Mouse (Mus musculus) limb, embryonic 14.5 days (tissue): ENCODE measurements around the gene Ano10. TPM values are rescaled to one million over a fixed set of nuclear protein-coding genes. Genes with fewer than 3 reads are reported as not detected.

ENCODE experiments used
- ATAC-seq: fragments of 200-750 bp; cut with Nextera tagmentation; 2 replicates; pipeline ENCODE4 v1.8.0; 2017; ENCODE audit warnings: low read depth, moderate number of reproducible peaks, moderate TSS enrichment; ENCODE audit not compliant: low FRiP score
- DNase-seq: peaks from one replicate; pipeline ENCODE4 v3.0.0-alpha.2; 2015; ENCODE audit warnings: low spot score
- H3K27ac ChIP-seq: fragments of 300-500 bp; sonication (generic); replicated peaks from 2 replicates; pipeline ENCODE4 v1.5.1; 2014; ENCODE audit warnings: low read depth, mild to moderate bottlenecking, low read length, moderate library complexity, mixed read lengths
- H3K27me3 ChIP-seq: fragments of 300-500 bp; sonication (generic); 2 replicates; pipeline ENCODE4 v1.6.1; 2014; ENCODE audit warnings: low read length, mixed read lengths; ENCODE audit not compliant: control insufficient read depth, insufficient read depth
- H3K36me3 ChIP-seq: fragments of 300-500 bp; sonication (generic); 2 replicates; pipeline ENCODE4 v1.6.1; 2014; ENCODE audit warnings: mild to moderate bottlenecking, low read length, moderate library complexity, mixed read lengths; ENCODE audit not compliant: control insufficient read depth, insufficient read depth
- H3K4me1 ChIP-seq: fragments of 300-500 bp; sonication (generic); 2 replicates; pipeline ENCODE4 v1.6.1; 2014; ENCODE audit warnings: antibody characterized with exemption, low read length, mixed read lengths; ENCODE audit not compliant: control insufficient read depth, insufficient read depth
- H3K4me2 ChIP-seq: fragments of 300-500 bp; sonication (generic); replicated peaks from 2 replicates; pipeline ENCODE4 v1.6.1; 2014; ENCODE audit warnings: low read depth, mild to moderate bottlenecking, low read length, moderate library complexity; ENCODE audit not compliant: severe bottlenecking
- H3K4me3 ChIP-seq: fragments of 300-500 bp; sonication (generic); replicated peaks from 2 replicates; pipeline ENCODE4 v1.5.1; 2014; ENCODE audit warnings: low read length
- H3K9ac ChIP-seq: fragments of 300-500 bp; sonication (generic); 2 replicates; pipeline ENCODE4 v1.6.1; 2014; ENCODE audit warnings: mild to moderate bottlenecking, low read depth, low read length, moderate library complexity; ENCODE audit not compliant: severe bottlenecking
- H3K9me3 ChIP-seq: fragments of 300-500 bp; sonication (generic); 2 replicates; pipeline ENCODE4 v1.6.1; 2016; ENCODE audit warnings: low read length; ENCODE audit not compliant: control insufficient read depth
- POLR2A ChIP-seq: fragments of 200-500 bp; IDR thresholded peaks from 2 replicates; pipeline ENCODE4 v1.8.0; 2012; ENCODE audit warnings: inconsistent platforms, mild to moderate bottlenecking, moderate library complexity, borderline replicate concordance; ENCODE audit not compliant: insufficient read depth, insufficient read length; ENCODE audit errors: extremely low read depth
- WGBS: fragments of 180-500 bp; shearing (Covaris S2); extraction: QIAGEN DNeasy Blood & Tissue Kit; methylation state at CpG from one replicate; pipeline ENCODE4 v1.1.7; 2014; 5-methylcytosine and 5-hydroxymethylcytosine counted together
- polyA plus RNA-seq, 2 experiments: library from polyadenylated mRNA; depleted of rRNA in 1 of 2; stranded (reverse) in 1 of 2; unstranded in 1 of 2; fragments of >200 nt; fragmentation: Nextera tagmentation in 1 of 2; extraction: Ambion mirVana in 1 of 2; gene quantifications; 2 replicates each; pipeline versions ENCODE4 v1.2.1 to v1.2.3; 2012 to 2014

Gene Ano10
- polyA plus RNA-seq (2012; rRNA removed): 34.4 and 43.5 TPM in 2 replicates
- 46.5 and 49.4 TPM in 2 replicates for polyA plus RNA-seq (2014; fragmentation: Nextera tagmentation; extraction: Ambion mirVana)

- H3K4me3 ChIP-seq: peak within 1 kb of the TSS; percentile 81
- peak within 1 kb of the TSS; percentile 53 for H3K4me2 ChIP-seq
- H3K27me3 ChIP-seq: no peaks in the 10 kb centered on the region
- ATAC-seq (peak; percentile 95), DNase-seq (peak; percentile 98)
- H3K9ac ChIP-seq: peak within 1 kb of the TSS; percentile 85
- no peaks in the 10 kb centered on the region for H3K36me3 ChIP-seq
- TF ChIP-seq POLR2A: peak; percentile 67; the same call in 1 of the 2 replicates
- 0% methylated on average over 35 of the region's 51 CpGs for whole genome bisulfite sequencing
- H3K4me1 ChIP-seq: peaks cover 6% of the 10 kb centered on the region; the same call in 1 of the 2 replicates
- H3K27ac ChIP-seq: peak within 1 kb of the TSS; percentile 63
- H3K9me3 ChIP-seq: no peaks in the 10 kb centered on the region
Measured at GRCm38 (mm10) chr9:122294242-122294881, at the start of gene Ano10. Gene Ano10, minus strand, starts transcription at chr9:122294423.

GRCm38 (mm10) chr9:122343399-122343798, 49.2 kb upstream of the Ano10 start:
- WGBS: 80% methylated on average over 7 of the region's 7 CpGs
- ATAC-seq (no peak), DNase-seq (no peak)
- no peaks in the 10 kb centered on the region for H3K36me3 ChIP-seq
- no peak overlapping the region for H3K4me2 ChIP-seq
- no peak overlapping the region for H3K27ac ChIP-seq
- no peak for TF ChIP-seq POLR2A
- no peak overlapping the region for H3K4me3 ChIP-seq
- no peaks in the 10 kb centered on the region for H3K27me3 ChIP-seq
- no peaks in the 10 kb centered on the region for H3K9me3 ChIP-seq
- no peak overlapping the region for H3K9ac ChIP-seq
- H3K4me1 ChIP-seq: no peaks in the 10 kb centered on the region

- H3K4me2 ChIP-seq: no peak overlapping the region
- H3K9ac ChIP-seq: no peak overlapping the region
- H3K4me3 ChIP-seq: no peak overlapping the region
- no peak for ATAC-seq
- no peaks in the 10 kb centered on the region for H3K9me3 ChIP-seq
- DNase-seq: no peak
- no peaks in the 10 kb centered on the region for H3K27me3 ChIP-seq
- no peaks in the 10 kb centered on the region for H3K36me3 ChIP-seq
- no peak overlapping the region for H3K27ac ChIP-seq
- H3K4me1 ChIP-seq: no peaks in the 10 kb centered on the region
- 69% methylated on average over 5 of the region's 5 CpGs for WGBS
- no peak for TF ChIP-seq POLR2A
Measured at GRCm38 (mm10) chr9:122339972-122340371, 45.7 kb upstream of the Ano10 start.

GRCm38 (mm10) chr9:122337510-122337931, 43.3 kb upstream of the Ano10 start:
- H3K4me1 ChIP-seq: no peaks in the 10 kb centered on the region
- H3K4me2 ChIP-seq: no peak overlapping the region
- ATAC-seq (no peak), DNase-seq (no peak)
- H3K9ac ChIP-seq: no peak overlapping the region
- H3K36me3 ChIP-seq: no peaks in the 10 kb centered on the region
- 57% methylated on average over 8 of the region's 8 CpGs for WGBS
- no peak overlapping the region for H3K4me3 ChIP-seq
- no peaks in the 10 kb centered on the region for H3K9me3 ChIP-seq
- H3K27ac ChIP-seq: no peak overlapping the region
- H3K27me3 ChIP-seq: no peaks in the 10 kb centered on the region
- TF ChIP-seq POLR2A: no peak

GRCm38 (mm10) chr9:122336677-122337076, 42.5 kb upstream of the Ano10 start:
- Histone ChIP-seq H3K27ac (no peak overlapping the region), H3K4me2 (no peak overlapping the region), H3K4me3 (no peak overlapping the region), H3K9ac (no peak overlapping the region), H3K36me3 (no peaks in the 10 kb centered on the region), H3K9me3 (no peaks in the 10 kb centered on the region), H3K27me3 (no peaks in the 10 kb centered on the region), H3K4me1 (no peaks in the 10 kb centered on the region)
- 62% methylated on average over 2 of the region's 2 CpGs for WGBS
- ATAC-seq: no peak
- no peak for DNase-seq
- no peak for TF ChIP-seq POLR2A

- Histone ChIP-seq H3K27ac (no peak overlapping the region), H3K9me3 (no peaks in the 10 kb centered on the region), H3K36me3 (no peaks in the 10 kb centered on the region), H3K4me3 (no peak overlapping the region), H3K4me2 (no peak overlapping the region), H3K27me3 (no peaks in the 10 kb centered on the region), H3K9ac (no peak overlapping the region), H3K4me1 (no peaks in the 10 kb centered on the region)
- DNase-seq (no peak), ATAC-seq (no peak)
- TF ChIP-seq POLR2A: no peak
- WGBS: 70% methylated on average over 3 of the region's 3 CpGs
Measured at GRCm38 (mm10) chr9:122328199-122328598, 34.0 kb upstream of the Ano10 start.
